Mouse (Mus musculus) kidney, embryonic 14.5 days (tissue): ENCODE data around the gene Arid1b. TPM values are rescaled to one million over a fixed set of nuclear protein-coding genes. Genes with fewer than 3 reads are reported as not detected.

ENCODE experiments used
- ATAC-seq: fragments of 200-750 bp; cut with Nextera tagmentation; 2 replicates; pipeline ENCODE4 v1.8.0; 2017; ENCODE audit warnings: moderate number of reproducible peaks, mild to moderate bottlenecking, moderate TSS enrichment, moderate library complexity; ENCODE audit not compliant: low FRiP score, low TSS enrichment
- H3K27ac ChIP-seq: fragments of 300-500 bp; sonication (generic); 2 replicates; pipeline ENCODE4 v1.5.1; 2014; ENCODE audit warnings: low read depth, mild to moderate bottlenecking, low read length, moderate library complexity, mixed read lengths
- H3K27me3 ChIP-seq: fragments of 300-500 bp; sonication (generic); 2 replicates; pipeline ENCODE4 v1.6.1; 2014; ENCODE audit warnings: mild to moderate bottlenecking, low read length; ENCODE audit not compliant: control insufficient read depth, insufficient read depth
- H3K36me3 ChIP-seq: fragments of 300-500 bp; sonication (generic); 2 replicates; pipeline ENCODE4 v1.6.1; 2014; ENCODE audit warnings: low read length, mixed read lengths; ENCODE audit not compliant: control insufficient read depth, insufficient read depth
- H3K4me1 ChIP-seq: fragments of 300-500 bp; sonication (generic); 2 replicates; pipeline ENCODE4 v1.6.1; 2014; ENCODE audit warnings: low read length, mixed read lengths; ENCODE audit not compliant: control insufficient read depth, insufficient read depth
- H3K4me2 ChIP-seq: fragments of 300-500 bp; sonication (generic); replicated peaks from 2 replicates; pipeline ENCODE4 v1.6.1; 2014; ENCODE audit warnings: low read depth, mild to moderate bottlenecking, low read length
- H3K4me3 ChIP-seq: fragments of 300-500 bp; sonication (generic); 2 replicates; pipeline ENCODE4 v1.5.1; 2014; ENCODE audit warnings: mild to moderate bottlenecking, low read length
- H3K9ac ChIP-seq: fragments of 300-500 bp; sonication (generic); 2 replicates; pipeline ENCODE4 v1.6.1; 2014; ENCODE audit warnings: low read depth, mild to moderate bottlenecking, low read length, moderate library complexity
- H3K9me3 ChIP-seq: fragments of 300-500 bp; sonication (generic); 2 replicates; pipeline ENCODE4 v1.6.1; 2016; ENCODE audit warnings: low read length; ENCODE audit not compliant: control insufficient read depth
- WGBS: fragments of 180-500 bp; shearing (Covaris S2); extraction: QIAGEN DNeasy Blood & Tissue Kit; methylation state at CpG from one replicate; pipeline ENCODE4 v1.1.7; 2014; 5-methylcytosine and 5-hydroxymethylcytosine counted together
- polyA plus RNA-seq: library from polyadenylated mRNA; unstranded; fragments of >200 nt; fragmentation: Nextera tagmentation; extraction: Ambion mirVana; gene quantifications from 2 replicates; pipeline ENCODE4 v1.2.1, GENCODE M21; 2014

The Arid1b gene
- polyA plus RNA-seq, 1 experiment from 2014 or later: 19.2 TPM

GRCm38 (mm10) chr17:4997968-4998367 lies 3.8 kb downstream of the Arid1b start:
- Histone ChIP-seq H3K9me3 (no peaks in the 10 kb centered on the region), H3K4me1 (peaks cover 31% of the 10 kb centered on the region), H3K27me3 (no peaks in the 10 kb centered on the region), H3K4me3 (peak overlapping the region; percentile 4; the same call in 1 of the 2 replicates), H3K4me2 (peak overlapping the region; percentile 56), H3K27ac (no peak overlapping the region), H3K9ac (no peak overlapping the region), H3K36me3 (no peaks in the 10 kb centered on the region)
- no peak for ATAC-seq
- 47% methylated on average over 3 of the region's 3 CpGs for WGBS

GRCm38 (mm10) chr17:4999256-4999655 lies 5.1 kb downstream of the Arid1b start:
- no peak for ATAC-seq
- 74% methylated on average over 1 of the region's 1 CpGs for WGBS
- H3K9ac ChIP-seq: no peak overlapping the region
- no peaks in the 10 kb centered on the region for H3K9me3 ChIP-seq
- no peak overlapping the region for H3K27ac ChIP-seq
- H3K4me3 ChIP-seq: no peak overlapping the region
- no peaks in the 10 kb centered on the region for H3K27me3 ChIP-seq
- H3K4me2 ChIP-seq: no peak overlapping the region
- peaks cover 43% of the 10 kb centered on the region for H3K4me1 ChIP-seq
- no peaks in the 10 kb centered on the region for H3K36me3 ChIP-seq

- 53% methylated on average over 10 of the region's 10 CpGs for WGBS
- Histone ChIP-seq H3K9ac (no peak overlapping the region), H3K9me3 (no peaks in the 10 kb centered on the region), H3K4me1 (peaks cover 51% of the 10 kb centered on the region), H3K27ac (no peak overlapping the region), H3K27me3 (no peaks in the 10 kb centered on the region), H3K4me3 (no peak overlapping the region; the same call in 1 of the 2 replicates), H3K36me3 (no peaks in the 10 kb centered on the region), H3K4me2 (peak overlapping the region; percentile 22)
- ATAC-seq: no peak
Observed at GRCm38 (mm10) chr17:5000001-5000400, 5.9 kb downstream of the Arid1b start.

- whole genome bisulfite sequencing: 56% methylated on average over 7 of the region's 7 CpGs
- no peak overlapping the region for H3K27ac ChIP-seq
- no peak for ATAC-seq
- H3K27me3 ChIP-seq: no peaks in the 10 kb centered on the region
- no peak overlapping the region for H3K9ac ChIP-seq
- H3K36me3 ChIP-seq: no peaks in the 10 kb centered on the region
- no peaks in the 10 kb centered on the region for H3K9me3 ChIP-seq
- H3K4me1 ChIP-seq: peaks cover 53% of the 10 kb centered on the region
- H3K4me2 ChIP-seq: no peak overlapping the region
- no peak overlapping the region for H3K4me3 ChIP-seq
Observed at GRCm38 (mm10) chr17:5000871-5001270, 6.7 kb downstream of the Arid1b start.

GRCm38 (mm10) chr17:5001531-5002131 lies 7.5 kb downstream of the Arid1b start:
- Histone ChIP-seq H3K27me3 (no peaks in the 10 kb centered on the region), H3K4me3 (no peak overlapping the region), H3K36me3 (no peaks in the 10 kb centered on the region), H3K9ac (no peak overlapping the region), H3K9me3 (no peaks in the 10 kb centered on the region), H3K27ac (no peak overlapping the region), H3K4me2 (no peak overlapping the region), H3K4me1 (peaks cover 59% of the 10 kb centered on the region)
- ATAC-seq: no peak
- WGBS: 53% methylated on average over 9 of the region's 9 CpGs

GRCm38 (mm10) chr17:5002937-5003508 lies 8.9 kb downstream of the Arid1b start:
- Histone ChIP-seq H3K36me3 (no peaks in the 10 kb centered on the region), H3K27me3 (no peaks in the 10 kb centered on the region), H3K4me2 (no peak overlapping the region), H3K9ac (no peak overlapping the region), H3K4me1 (peaks cover 73% of the 10 kb centered on the region), H3K9me3 (no peaks in the 10 kb centered on the region), H3K4me3 (no peak overlapping the region), H3K27ac (no peak overlapping the region)
- 84% methylated on average over 10 of the region's 10 CpGs for WGBS
- no peak for ATAC-seq

- Histone ChIP-seq H3K4me1 (peaks cover 81% of the 10 kb centered on the region), H3K4me2 (no peak overlapping the region)
Observed at GRCm38 (mm10) chr17:5004266-5004665, 10.1 kb downstream of the Arid1b start.

GRCm38 (mm10) chr17:5004706-5005105 lies 10.6 kb downstream of the Arid1b start:
- 49% methylated on average over 5 of the region's 5 CpGs for WGBS
- ATAC-seq: no peak
- no peak overlapping the region for H3K27ac ChIP-seq

More at GRCm38 (mm10) chr17:5004266-5004665, 10.1 kb downstream of the Arid1b start:
- Histone ChIP-seq H3K36me3 (no peaks in the 10 kb centered on the region), H3K9ac (no peak overlapping the region), H3K9me3 (no peaks in the 10 kb centered on the region), H3K4me3 (no peak overlapping the region), H3K27ac (no peak overlapping the region), H3K27me3 (no peaks in the 10 kb centered on the region)
- no peak for ATAC-seq
- WGBS: 44% methylated on average over 8 of the region's 8 CpGs

GRCm38 (mm10) chr17:5005285-5005684 lies 11.2 kb downstream of the Arid1b start:
- H3K27me3 ChIP-seq: no peaks in the 10 kb centered on the region
- H3K9me3 ChIP-seq: no peaks in the 10 kb centered on the region
- H3K36me3 ChIP-seq: no peaks in the 10 kb centered on the region
- WGBS: 69% methylated on average over 3 of the region's 3 CpGs
- peaks cover 85% of the 10 kb centered on the region for H3K4me1 ChIP-seq
- H3K4me3 ChIP-seq: no peak overlapping the region
- H3K4me2 ChIP-seq: no peak overlapping the region
- H3K27ac ChIP-seq: no peak overlapping the region
- no peak overlapping the region for H3K9ac ChIP-seq
- no peak for ATAC-seq

More at GRCm38 (mm10) chr17:5004706-5005105, 10.6 kb downstream of the Arid1b start:
- no peaks in the 10 kb centered on the region for H3K36me3 ChIP-seq
- no peak overlapping the region for H3K4me2 ChIP-seq
- no peak overlapping the region for H3K9ac ChIP-seq
- no peak overlapping the region for H3K4me3 ChIP-seq
- H3K27me3 ChIP-seq: no peaks in the 10 kb centered on the region
- H3K9me3 ChIP-seq: no peaks in the 10 kb centered on the region
- peaks cover 84% of the 10 kb centered on the region for H3K4me1 ChIP-seq
